8 mouse cellular contexts compared by ENCODE assay signal in genomic region chrX:7670390-7670881, GRCm38 (mm10). TPM values are rescaled to one million over a fixed set of nuclear protein-coding genes. Genes with fewer than 3 reads are reported as not detected.
A peak's percentile ranks its signal among the peaks of the same experiment; 100 is the strongest.
DNase-seq lines count a peak whose midpoint lies in the region; ATAC-seq lines count a peak whose summit lies in the region.

No protein-coding gene starts in this region.

- peak overlapping the region; percentile 57 for H3K4me2 ChIP-seq in embryonic facial prominence, embryonic 13.5 days
- peak overlapping the region; percentile 66 for H3K4me2 ChIP-seq in heart, embryonic 13.5 days
- peak overlapping the region; percentile 62 for H3K4me2 ChIP-seq in kidney, embryonic 15.5 days

- H3K9ac ChIP-seq in embryonic facial prominence, embryonic 13.5 days: peak overlapping the region; percentile 67
- H3K9ac ChIP-seq in heart, embryonic 13.5 days: peak overlapping the region; percentile 87
- peak overlapping the region; percentile 52 for H3K9ac ChIP-seq in kidney, embryonic 15.5 days

- H3K4me3 ChIP-seq in embryonic facial prominence, embryonic 13.5 days: peak overlapping the region; percentile 49
- peak overlapping the region; percentile 66 for H3K4me3 ChIP-seq in heart, embryonic 13.5 days
- H3K4me3 ChIP-seq in kidney, embryonic 15.5 days (replicated peaks): peak overlapping the region; percentile 53

- H3K4me1 ChIP-seq in embryonic facial prominence, embryonic 13.5 days: no peaks in the 10 kb centered on the region
- peaks cover 24% of the 10 kb centered on the region for H3K4me1 ChIP-seq in heart, embryonic 13.5 days
- H3K4me1 ChIP-seq in kidney, embryonic 15.5 days: peaks cover 27% of the 10 kb centered on the region

- DNase-seq in CD4-positive, CD25-positive, alpha-beta regulatory T cell, adult 2 months (ENCODE audit: low read depth, low spot score): peak; percentile 66
- peak; percentile 79 for DNase-seq in lung, postnatal 14 days
- DNase-seq in ovary, postnatal 36 days (ENCODE audit: low spot score): peak; percentile 76
- DNase-seq in urinary bladder, postnatal 25 days (ENCODE audit: low spot score): peak; percentile 67

- H3K27ac ChIP-seq in embryonic facial prominence, embryonic 13.5 days: peak overlapping the region; percentile 80
- H3K27ac ChIP-seq in heart, embryonic 13.5 days (replicated peaks): peak overlapping the region; percentile 87
- H3K27ac ChIP-seq in kidney, embryonic 15.5 days: peak overlapping the region; percentile 91

- peaks cover 12% of the 10 kb centered on the region; the same call in 1 of the 2 replicates for H3K36me3 ChIP-seq in embryonic facial prominence, embryonic 13.5 days
- peaks cover 24% of the 10 kb centered on the region for H3K36me3 ChIP-seq in heart, embryonic 13.5 days
- peaks cover 25% of the 10 kb centered on the region for H3K36me3 ChIP-seq in kidney, embryonic 15.5 days

- H3K27me3 ChIP-seq in embryonic facial prominence, embryonic 13.5 days: no peaks in the 10 kb centered on the region
- H3K27me3 ChIP-seq in heart, embryonic 13.5 days (replicated peaks): no peaks in the 10 kb centered on the region
- H3K27me3 ChIP-seq in kidney, embryonic 15.5 days: no peaks in the 10 kb centered on the region

- H3K9me3 ChIP-seq in embryonic facial prominence, embryonic 13.5 days: no peaks in the 10 kb centered on the region
- no peaks in the 10 kb centered on the region for H3K9me3 ChIP-seq in heart, embryonic 13.5 days
- H3K9me3 ChIP-seq in kidney, embryonic 15.5 days (replicated peaks): no peaks in the 10 kb centered on the region

- ATAC-seq in activated CD4-positive, CD25-positive, alpha-beta regulatory T cell, adult 4 months: peak; percentile 44
- ATAC-seq in embryonic facial prominence, embryonic 13.5 days (ENCODE audit: insufficient number of reproducible peaks, insufficient read depth, low FRiP score, low TSS enrichment, low read depth): peak; percentile 58
- ATAC-seq in heart, embryonic 13.5 days (ENCODE audit: extremely low read depth, insufficient number of reproducible peaks, low FRiP score, low TSS enrichment): peak; percentile 40; the same call in 1 of the 2 replicates
- peak; percentile 79 for ATAC-seq in kidney, embryonic 15.5 days (replicated peaks; ENCODE audit: low FRiP score)

- 22% methylated on average over 19 of the region's 19 CpGs for WGBS in embryonic facial prominence, embryonic 13.5 days
- 20% methylated on average over 19 of the region's 19 CpGs for WGBS in heart, embryonic 13.5 days
- WGBS in kidney, embryonic 15.5 days: 20% methylated on average over 17 of the region's 19 CpGs

RNA-seq across cellular contexts. Expression of gene Plp2, which starts 0.8 kb away (rescaled TPM):
- 100 to 1,000 TPM; 196 to 200 TPM for polyA plus RNA-seq in activated CD4-positive, CD25-positive, alpha-beta regulatory T cell, adult 4 months (2017; shearing (Covaris generic))
- polyA plus RNA-seq in embryonic facial prominence, embryonic 13.5 days (2015; fragmentation: Nextera tagmentation; extraction: Ambion mirVana): 100 and 115 TPM in 2 replicates
- 157 and 175 TPM in 2 replicates for polyA plus RNA-seq in heart, embryonic 13.5 days (2015; fragmentation: Nextera tagmentation; extraction: Ambion mirVana)
- polyA plus RNA-seq in kidney, embryonic 15.5 days (2015; fragmentation: Nextera tagmentation; extraction: Ambion mirVana): 156 and 168 TPM in 2 replicates

RNA-seq across cellular contexts. Expression of gene Magix, which starts 10.6 kb away (rescaled TPM):
- polyA plus RNA-seq in activated CD4-positive, CD25-positive, alpha-beta regulatory T cell, adult 4 months (2017; shearing (Covaris generic)): not detected
- 0.66 TPM in 1 of 2 replicates, not detected in the other for polyA plus RNA-seq in embryonic facial prominence, embryonic 13.5 days (2015; fragmentation: Nextera tagmentation; extraction: Ambion mirVana)
- 0.11 and 0.25 TPM in 2 replicates for polyA plus RNA-seq in heart, embryonic 13.5 days (2015; fragmentation: Nextera tagmentation; extraction: Ambion mirVana)
- polyA plus RNA-seq in kidney, embryonic 15.5 days (2015; fragmentation: Nextera tagmentation; extraction: Ambion mirVana): 0.58 and 0.68 TPM in 2 replicates

RNA-seq across cellular contexts. Expression of gene Prickle3, which starts 13.4 kb away (rescaled TPM):
- polyA plus RNA-seq in activated CD4-positive, CD25-positive, alpha-beta regulatory T cell, adult 4 months (2017; shearing (Covaris generic)): 1 to 10 TPM; 6.3 TPM
- polyA plus RNA-seq in embryonic facial prominence, embryonic 13.5 days (2015; fragmentation: Nextera tagmentation; extraction: Ambion mirVana): 9.9 and 11.8 TPM in 2 replicates
- 7.0 and 7.3 TPM in 2 replicates for polyA plus RNA-seq in heart, embryonic 13.5 days (2015; fragmentation: Nextera tagmentation; extraction: Ambion mirVana)
- 10.9 and 13.2 TPM in 2 replicates for polyA plus RNA-seq in kidney, embryonic 15.5 days (2015; fragmentation: Nextera tagmentation; extraction: Ambion mirVana)

RNA-seq across cellular contexts. Expression of gene Gpkow, which starts 26.5 kb away (rescaled TPM):
- 10 to 100 TPM; 44.6 to 54.1 TPM for polyA plus RNA-seq in activated CD4-positive, CD25-positive, alpha-beta regulatory T cell, adult 4 months (2017; shearing (Covaris generic))
- polyA plus RNA-seq in embryonic facial prominence, embryonic 13.5 days (2015; fragmentation: Nextera tagmentation; extraction: Ambion mirVana): 37.2 and 40.6 TPM in 2 replicates
- 28.3 and 30.2 TPM in 2 replicates for polyA plus RNA-seq in heart, embryonic 13.5 days (2015; fragmentation: Nextera tagmentation; extraction: Ambion mirVana)
- polyA plus RNA-seq in kidney, embryonic 15.5 days (2015; fragmentation: Nextera tagmentation; extraction: Ambion mirVana): 40.3 and 42.5 TPM in 2 replicates

RNA-seq across cellular contexts. Expression of gene Syp, which starts 32.2 kb away (rescaled TPM):
- 1 to 10 TPM; 5.8 to 7.5 TPM for polyA plus RNA-seq in activated CD4-positive, CD25-positive, alpha-beta regulatory T cell, adult 4 months (2017; shearing (Covaris generic))
- polyA plus RNA-seq in embryonic facial prominence, embryonic 13.5 days (2015; fragmentation: Nextera tagmentation; extraction: Ambion mirVana): 2.1 and 3.3 TPM in 2 replicates
- polyA plus RNA-seq in heart, embryonic 13.5 days (2015; fragmentation: Nextera tagmentation; extraction: Ambion mirVana): 0.55 and 0.75 TPM in 2 replicates
- 2.2 and 5.5 TPM in 2 replicates for polyA plus RNA-seq in kidney, embryonic 15.5 days (2015; fragmentation: Nextera tagmentation; extraction: Ambion mirVana)

Comparison
In these comparisons a context has a peak if more than half of its experiments do, and no peak if none do; other contexts are left out.
1. Peak in every context shown above with its lines: DNase-seq, ATAC-seq, H3K4me3 ChIP-seq and H3K27ac ChIP-seq.